Mouse (Mus musculus): ENCODE data around the gene Angptl4.
"Not testable (repeated sequence)": the region's sequence is repeated elsewhere in the genome, so short reads cannot be mapped to it uniquely, and the experiment has no call there.

The Angptl4 gene

DNA sequence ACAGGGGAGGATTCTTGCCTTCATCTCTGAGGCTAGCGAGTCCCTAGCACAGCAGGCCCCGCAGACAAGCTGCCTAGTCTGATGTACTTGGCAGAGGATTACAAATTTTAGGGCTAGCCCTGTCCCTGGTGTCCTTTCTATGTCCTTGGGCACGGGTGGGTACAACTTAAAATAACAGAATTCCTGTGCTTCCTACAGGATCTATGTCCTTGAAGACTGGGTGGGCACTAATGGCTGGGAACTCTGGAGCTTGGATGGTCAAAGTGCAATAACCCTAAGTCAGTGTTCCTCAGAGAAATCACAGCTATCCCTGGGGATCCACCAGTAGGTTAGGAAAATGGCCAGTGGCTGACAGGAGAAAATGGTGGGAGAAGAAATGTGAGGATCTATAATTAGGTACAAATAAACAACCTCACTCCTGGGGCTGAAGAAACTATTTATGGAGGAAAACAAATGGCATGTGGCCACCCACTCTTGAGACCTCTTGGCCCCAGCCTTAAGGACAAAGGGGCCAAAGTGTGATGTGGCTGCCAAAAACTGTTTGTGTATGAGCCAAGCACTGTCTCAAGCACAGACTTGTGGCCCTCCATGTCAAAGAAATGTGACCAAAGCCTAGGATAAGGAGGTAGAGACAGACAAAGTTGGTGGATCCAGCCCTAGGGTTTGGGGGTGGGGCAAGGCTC lies 25.4 kb downstream of the Angptl4 start:
- DNase-seq (ENCODE audit: low spot score): no peak

- no peak for DNase-seq (ENCODE audit: low spot score)
Observed at GRCm38 (mm10) chr17:33755418-33756107, 26.1 kb downstream of the Angptl4 start.

DNA sequence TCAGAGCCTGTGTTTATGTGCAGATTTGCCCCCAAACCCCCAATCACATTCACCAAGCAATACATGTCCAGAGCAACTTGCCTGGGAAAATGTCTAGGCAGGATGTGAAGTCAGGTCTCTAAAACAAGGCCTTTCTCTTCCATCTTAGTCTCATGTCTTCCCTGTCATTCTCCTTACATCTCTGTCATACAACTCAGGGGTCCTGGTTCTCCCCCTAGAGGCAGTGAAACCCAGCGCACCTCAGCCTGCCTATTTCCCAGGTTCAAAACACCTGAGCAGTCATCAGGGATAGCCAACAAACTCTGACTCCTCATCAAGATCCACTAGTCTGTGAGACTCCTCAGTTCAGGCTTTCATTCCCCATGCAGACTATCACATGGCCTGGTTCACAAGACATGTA lies 27.0 kb downstream of the Angptl4 start:
- no peak for DNase-seq (ENCODE audit: low spot score)

DNA sequence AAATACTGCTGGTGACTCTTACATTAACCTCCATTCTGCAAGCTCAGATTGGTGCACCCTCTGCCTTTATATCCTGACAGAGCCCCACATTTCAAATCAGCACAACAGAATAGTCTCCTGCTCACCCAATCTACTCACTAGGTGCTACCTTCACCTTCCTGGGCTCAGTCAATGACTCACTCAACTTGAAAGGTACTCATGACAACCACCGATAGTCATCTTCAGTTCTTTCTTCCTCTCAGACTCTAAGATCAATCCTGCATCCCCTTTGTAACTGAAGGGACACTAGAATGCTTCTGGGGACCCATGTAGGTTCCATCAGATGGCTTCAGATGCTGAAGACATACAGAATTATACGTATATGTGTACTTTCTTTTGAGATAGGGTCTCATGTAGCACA lies 29.3 kb downstream of the Angptl4 start:
- DNase-seq (ENCODE audit: low spot score): no peak

- DNase-seq (ENCODE audit: low spot score): no peak
Observed at GRCm38 (mm10) chr17:33751181-33751580, 30.4 kb downstream of the Angptl4 start.

DNA sequence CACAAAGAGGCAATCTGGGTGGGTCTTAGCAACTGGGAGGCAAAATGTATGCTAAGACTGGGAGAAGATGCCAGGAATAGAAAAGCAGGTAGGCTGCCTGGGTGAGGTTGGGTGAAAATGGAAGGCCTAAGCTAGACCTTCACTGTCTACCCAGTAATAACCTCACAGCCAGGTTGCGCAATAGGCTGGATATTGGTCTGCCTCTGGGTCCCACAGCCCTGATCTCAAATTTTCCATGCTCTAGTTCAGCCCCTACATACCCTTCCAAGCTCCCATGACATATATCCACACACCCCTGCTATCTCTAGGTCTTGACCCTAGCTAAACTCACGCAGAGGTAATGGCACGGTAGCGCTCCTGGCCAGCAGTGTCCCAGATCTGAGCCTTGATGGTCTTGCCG lies 32.2 kb downstream of the Angptl4 start:
- DNase-seq (ENCODE audit: low spot score): no peak

- DNase-seq (ENCODE audit: low spot score): peak; percentile 76
Observed at GRCm38 (mm10) chr17:33746011-33746410, 35.6 kb downstream of the Angptl4 start.

DNA sequence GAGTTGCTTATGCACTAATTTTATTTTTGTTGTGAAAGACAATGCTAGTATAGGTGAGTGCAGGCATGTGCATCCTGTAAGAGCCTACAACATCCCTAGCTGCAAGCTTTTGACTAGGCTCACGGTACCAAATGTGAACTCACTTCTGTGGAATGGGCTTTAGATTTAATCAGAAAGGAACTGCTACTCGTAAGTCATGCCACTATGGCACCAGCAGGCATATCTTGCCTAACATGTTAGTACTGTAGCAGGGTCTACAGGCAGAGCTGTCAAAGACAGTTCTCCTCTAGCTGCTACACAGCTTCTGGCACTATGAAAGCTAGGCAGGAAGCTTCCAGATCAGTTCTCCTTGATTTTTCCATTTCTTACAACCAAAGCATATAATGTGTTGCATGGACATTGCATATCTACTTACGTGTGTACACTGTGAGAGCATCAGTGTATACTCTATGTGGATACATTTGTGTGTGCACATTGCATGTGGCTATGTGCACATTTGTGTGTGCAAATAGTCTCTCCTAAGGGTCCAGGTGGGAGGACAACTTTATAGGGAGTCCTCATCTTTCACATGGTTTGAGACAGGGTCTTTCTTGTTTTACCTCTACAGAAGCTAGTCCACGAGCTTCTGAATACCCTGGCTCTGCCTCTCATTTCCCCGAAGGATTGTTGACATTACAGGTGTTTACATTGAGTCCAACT lies 36.8 kb downstream of the Angptl4 start:
- DNase-seq (ENCODE audit: low spot score): no peak

- no peak for DNase-seq (ENCODE audit: low spot score)
Observed at GRCm38 (mm10) chr17:33742420-33742819, 39.2 kb downstream of the Angptl4 start.

DNA sequence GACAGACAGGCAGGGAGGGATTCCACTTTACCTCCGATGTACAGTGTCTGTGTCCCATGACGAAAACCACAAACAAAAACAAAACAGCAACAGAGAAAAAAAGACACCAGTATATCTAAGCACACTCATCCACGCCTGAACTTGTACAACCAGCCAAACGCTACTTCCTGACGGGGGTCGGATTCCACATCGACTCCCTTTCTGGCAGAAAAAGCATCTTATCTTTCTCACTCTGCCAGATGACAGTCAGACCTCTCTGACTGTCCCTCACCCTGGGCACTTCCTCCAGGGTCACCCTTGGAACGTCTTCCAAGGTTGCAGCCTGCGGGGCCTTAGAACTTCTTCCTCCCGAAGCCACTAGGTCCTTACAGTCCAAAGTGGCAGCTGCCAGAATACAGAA lies 48.1 kb downstream of the Angptl4 start:
- not testable (repeated sequence) for DNase-seq (ENCODE audit: low spot score)

DNA sequence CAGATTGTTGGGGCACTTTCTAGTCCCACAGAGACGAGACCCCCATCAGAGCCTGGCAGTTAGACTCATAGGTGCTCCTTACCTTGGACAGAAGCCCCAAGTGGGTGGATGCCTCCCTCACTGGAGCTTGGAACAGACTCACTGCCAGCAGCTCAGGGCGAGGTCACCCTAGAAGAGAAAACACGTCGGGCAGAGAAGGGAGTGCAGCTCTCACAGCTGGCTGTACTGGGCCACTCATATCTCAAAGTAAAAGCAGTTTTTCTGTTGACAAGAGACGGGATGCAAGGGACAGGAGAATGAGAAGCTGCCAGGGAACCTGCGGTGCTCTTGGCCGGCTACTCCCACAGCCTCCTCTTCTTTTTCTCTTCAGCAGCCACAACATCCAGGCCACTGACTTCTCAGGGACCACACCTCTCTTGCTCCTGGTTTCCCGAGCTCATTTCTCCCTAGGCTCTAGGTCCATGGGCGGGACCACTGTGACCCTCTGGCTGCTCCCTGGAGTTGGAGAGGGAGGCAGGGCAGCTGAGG lies 49.0 kb downstream of the Angptl4 start:
- not testable (repeated sequence) for DNase-seq (ENCODE audit: low spot score)

- no peak for DNase-seq (ENCODE audit: low spot score)
Observed at GRCm38 (mm10) chr17:33729215-33729614, 52.4 kb downstream of the Angptl4 start.

DNA sequence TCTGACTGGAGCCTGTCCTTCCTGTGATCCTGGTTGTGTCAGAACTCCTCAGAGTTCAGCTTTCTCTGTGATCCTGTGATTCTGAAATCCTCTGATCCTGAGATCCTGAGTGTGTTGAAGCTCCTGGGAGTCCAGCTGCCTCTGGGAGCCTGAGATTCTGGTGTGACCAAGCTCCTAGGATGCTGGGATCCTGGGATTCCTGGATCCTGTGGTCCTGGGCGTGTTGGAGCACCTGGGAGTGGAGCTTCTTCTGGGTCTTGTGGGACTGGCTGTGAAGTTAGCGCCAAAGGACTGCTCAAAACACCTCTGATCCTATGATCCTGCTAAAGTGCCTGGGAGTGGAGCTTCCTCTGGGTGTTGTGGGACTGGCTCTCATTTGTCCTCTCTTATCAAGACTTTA lies 53.2 kb downstream of the Angptl4 start:
- no peak for DNase-seq (ENCODE audit: low spot score)

All from MN1 (cell line).